ENCODE assay signal across 20 mouse cellular contexts in the genomic region with DNA sequence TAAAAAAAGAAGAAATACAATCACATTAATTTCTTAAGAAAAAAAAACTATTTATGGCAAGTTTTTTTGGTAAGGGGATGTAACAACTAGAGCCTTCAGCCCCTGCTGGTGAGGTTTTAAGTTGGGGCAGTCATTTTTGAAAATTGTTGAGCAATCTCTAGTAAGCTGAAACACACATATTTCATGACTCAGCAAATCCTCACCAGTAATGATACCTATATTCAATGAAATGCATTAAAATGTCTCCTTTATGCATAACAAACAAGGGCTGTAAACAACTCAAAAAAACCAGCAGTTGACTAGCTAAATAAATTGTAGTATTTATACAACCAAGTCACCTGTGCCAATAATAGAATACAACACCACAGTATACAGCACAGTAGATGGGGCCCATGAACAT.
A peak's percentile ranks its signal among the peaks of the same experiment; 100 is the strongest.
DNase-seq lines count a peak whose midpoint lies in the region; ATAC-seq and TF ChIP-seq lines count a peak whose summit lies in the region.
"Had no signal": no experiment of that assay in that cellular context is flagged by ENCODE, and none has a peak within 500 bp of the region (broad histone marks: within the 10 kb centered on the region; RNA-seq: fewer than 3 reads in every experiment).

No protein-coding gene starts in this region.

- H3K79me2 ChIP-seq in CH12.LX (replicated peaks; ENCODE audit: control insufficient read depth, extremely low read depth, insufficient read depth, poor library complexity, severe bottlenecking) = no peaks in the 10 kb centered on the region

- no peaks in the 10 kb centered on the region for H3K27me3 ChIP-seq in CH12.LX (replicated peaks)
- H3K27me3 ChIP-seq in intestine, embryonic 15.5 days (replicated peaks) = no peaks in the 10 kb centered on the region

- intact Hi-C loops in gastrocnemius, postnatal 14 days (cut with DNase I; ENCODE audit: low total_unique reads) = no loop called here

- TF ChIP-seq CTCF in CH12.LX (conservative IDR thresholded peaks at IDR 0.05 in 1 of 2, IDR thresholded peaks at IDR 0.05 in 1 of 2; ENCODE audit: low read depth in 2 of 2, low read length in 2 of 2) = no peak

- no peak overlapping the region for H3K9ac ChIP-seq in CH12.LX (ENCODE audit: insufficient read depth, low read depth)
- H3K9ac ChIP-seq in ES-E14 (ENCODE audit: insufficient read depth, low read depth, low read length, poor library complexity, severe bottlenecking) = no peak overlapping the region
- no peak overlapping the region for H3K9ac ChIP-seq in intestine, embryonic 15.5 days

- dilution Hi-C loops in CH12.LX (cut with MboI; ENCODE audit: extremely low pct_ligation_motif_present, extremely low pct_unique_long_range_greater_than_20kb, low sequenced_read_pairs) = no loop called here

- peaks cover 2 to 10% of the 10 kb centered on the region in 2 experiments; a peak in 3 of 4 replicates for H3K4me1 ChIP-seq in CH12.LX (ENCODE audit: control insufficient read depth in 1 of 2, insufficient read depth in 2 of 2)
- H3K4me1 ChIP-seq in ES-E14 (ENCODE audit: control insufficient read depth in 2 of 2, insufficient read depth in 2 of 2, low read length in 2 of 2, poor library complexity in 1 of 2) = no peaks in the 10 kb centered on the region
- H3K4me1 ChIP-seq in intestine, embryonic 15.5 days (replicated peaks) = no peaks in the 10 kb centered on the region

- DNase-seq in CH12.LX (ENCODE audit: extremely low read depth) = no peak
- no peak for DNase-seq in ES-E14 (ENCODE audit: low read depth, low spot score)
- no peak for DNase-seq in gastrocnemius, postnatal 14 days
- DNase-seq: adrenal gland, adult 2 months; adrenal gland, adult 8-10 months; adrenal gland, postnatal 10 days; adrenal gland, postnatal 14 days; adrenal gland, postnatal 25 days; adrenal gland, postnatal 36 days; B cell, adult 2 months; cerebellum, adult 11 months; cerebellum, adult 11-12 months; cerebellum, adult 18-20 months; cerebellum, adult 2 months; cerebellum, adult 8-10 months had no signal

- ATAC-seq in intestine, embryonic 15.5 days = no peak
- ATAC-seq: activated CD4-positive, CD25-positive, alpha-beta regulatory T cell, adult 4 months; CD4-positive, CD25-positive, alpha-beta regulatory T cell, adult 4 months; Patski had no signal

- no peak overlapping the region for H3K4me3 ChIP-seq in CH12.LX (replicated peaks in 1 of 3; ENCODE audit: low read depth in 2 of 3, low read length in 2 of 3, poor library complexity in 1 of 3)
- no peak overlapping the region for H3K4me3 ChIP-seq in ES-E14 (ENCODE audit: insufficient read depth in 1 of 2, low read depth in 1 of 2, low read length in 2 of 2, poor library complexity in 1 of 2, severe bottlenecking in 1 of 2)
- H3K4me3 ChIP-seq in intestine, embryonic 15.5 days (replicated peaks) = no peak overlapping the region

- no peak overlapping the region for H3K27ac ChIP-seq in CH12.LX (ENCODE audit: insufficient read depth, low read depth)
- H3K27ac ChIP-seq in ES-E14 (ENCODE audit: insufficient read depth, low read depth, low read length, poor library complexity, severe bottlenecking) = no peak overlapping the region
- no peak overlapping the region for H3K27ac ChIP-seq in intestine, embryonic 15.5 days

- TF ChIP-seq POLR2A in CH12.LX (IDR thresholded peaks at IDR 0.05; ENCODE audit: low read depth, low read length) = no peak

- TF ChIP-seq EP300 in CH12.LX (IDR thresholded peaks at IDR 0.05; ENCODE audit: low read length) = no peak

- H3K9me3 ChIP-seq in CH12.LX (replicated peaks; ENCODE audit: low read length) = no peaks in the 10 kb centered on the region
- H3K9me3 ChIP-seq in ES-E14 (ENCODE audit: control insufficient read depth, insufficient read depth, low read depth, low read length) = no peaks in the 10 kb centered on the region
- H3K9me3 ChIP-seq in intestine, embryonic 15.5 days = no peaks in the 10 kb centered on the region

- H3K4me2 ChIP-seq in CH12.LX (ENCODE audit: insufficient read depth, low read depth, poor library complexity, severe bottlenecking) = no peak overlapping the region
- no peak overlapping the region for H3K4me2 ChIP-seq in intestine, embryonic 15.5 days (replicated peaks)

- no peak for TF ChIP-seq RAD21 in CH12.LX (IDR thresholded peaks at IDR 0.05; ENCODE audit: low read depth, low read length)

- H3K36me3 ChIP-seq in CH12.LX (replicated peaks in 1 of 2; ENCODE audit: control insufficient read depth in 1 of 2, insufficient read depth in 1 of 2, low read length in 1 of 2) = no peaks in the 10 kb centered on the region
- H3K36me3 ChIP-seq in ES-E14 (ENCODE audit: control insufficient read depth, insufficient read depth, low read length, poor library complexity, severe bottlenecking) = no peaks in the 10 kb centered on the region
- no peaks in the 10 kb centered on the region for H3K36me3 ChIP-seq in intestine, embryonic 15.5 days
- H3K36me3 ChIP-seq: G1E had no signal

- in situ Hi-C loops in CH12.LX (cut with MboI; ENCODE audit: low pct_ligation_motif_present, low pct_unique_long_range_greater_than_20kb, low sequenced_read_pairs) (no loop called here), ES-E14 (cut with MboI; ENCODE audit: low sequenced_read_pairs in 2 of 2, unreplicated experiment in 2 of 2) (no loop called here)

TF ChIP-seq in CH12.LX, 34 proteins besides CTCF, POLR2A, EP300 and RAD21:
- no peak for TF ChIP-seq ZNF384 (IDR thresholded peaks at IDR 0.05; ENCODE audit: low read depth, low read length)
- TF ChIP-seq MAZ (IDR thresholded peaks at IDR 0.05; ENCODE audit: low read depth, low read length) = no peak
- no peak for TF ChIP-seq USF1 (IDR thresholded peaks at IDR 0.05; ENCODE audit: low read depth, low read length)
- TF ChIP-seq ZMIZ1 (IDR thresholded peaks at IDR 0.05; ENCODE audit: low read depth, low read length) = no peak
- no peak for TF ChIP-seq TBP (conservative IDR thresholded peaks at IDR 0.05; ENCODE audit: low read depth, low read length)
- peak; percentile 87 for TF ChIP-seq MAFK (IDR thresholded peaks at IDR 0.05; ENCODE audit: insufficient replicate concordance, low read length)
- no peak for TF ChIP-seq ZC3H11A (IDR thresholded peaks at IDR 0.05; ENCODE audit: low read depth, low read length)
- TF ChIP-seq PAX5 (IDR thresholded peaks at IDR 0.05; ENCODE audit: low read length) = no peak
- no peak for TF ChIP-seq JUND (conservative IDR thresholded peaks at IDR 0.05; ENCODE audit: low read depth, low read length)

TF ChIP-seq in ES-E14, 5 proteins besides CTCF, POLR2A, EP300 and RAD21:
- TF ChIP-seq MAFK (IDR thresholded peaks at IDR 0.05; ENCODE audit: insufficient read depth, low read depth, low read length) (peak; percentile 71), ZNF384 (IDR thresholded peaks at IDR 0.05; ENCODE audit: low read depth, low read length) (no peak)
